Mouse (Mus musculus) gonadal fat pad, adult 2 months (tissue): ENCODE measurements at regions not wholly inside any gene's neighbourhood (a gene's known extent, or its start where the extent isn't known, plus 50 kb on each side); places are given as distances from the start of the nearest gene placed in this dataset.

Experiments used
- DNase-seq: peaks from one replicate; pipeline ENCODE4 v3.0.0-alpha.2; 2012; ENCODE audit warnings: low read depth

GRCm38 (mm10) chr3:53393945-53394344, 69.2 kb downstream of the Nhlrc3 start:
- no peak for DNase-seq

- DNase-seq: no peak
Observed at GRCm38 (mm10) chr3:53381704-53382581, 81.2 kb downstream of the Nhlrc3 start.

- DNase-seq: peak; percentile 12
Observed at GRCm38 (mm10) chr3:53379519-53380181, 83.5 kb downstream of the Nhlrc3 start.

GRCm38 (mm10) chr3:53376864-53377447, 86.2 kb downstream of the Nhlrc3 start:
- no peak for DNase-seq

GRCm38 (mm10) chr3:53372887-53373286, 90.2 kb downstream of the Nhlrc3 start:
- DNase-seq: no peak

GRCm38 (mm10) chr3:53371910-53372309, 91.2 kb downstream of the Nhlrc3 start:
- no peak for DNase-seq

GRCm38 (mm10) chr3:53361202-53361601, 101.9 kb downstream of the Nhlrc3 start:
- no peak for DNase-seq

GRCm38 (mm10) chr3:53353693-53354092, 109.4 kb downstream of the Nhlrc3 start:
- DNase-seq: no peak

GRCm38 (mm10) chr3:53353282-53353681, 109.8 kb downstream of the Nhlrc3 start:
- DNase-seq: no peak

- DNase-seq: no peak
Observed at GRCm38 (mm10) chr3:53343638-53344037, 119.5 kb downstream of the Nhlrc3 start.

GRCm38 (mm10) chr3:53341304-53342206, 121.6 kb downstream of the Nhlrc3 start:
- no peak for DNase-seq

GRCm38 (mm10) chr3:53338571-53338970, 124.6 kb downstream of the Nhlrc3 start:
- DNase-seq: no peak

- no peak for DNase-seq
Observed at GRCm38 (mm10) chr3:53334051-53334450, 129.1 kb downstream of the Nhlrc3 start.

- no peak for DNase-seq
Observed at GRCm38 (mm10) chr3:53329528-53329927, 133.6 kb downstream of the Nhlrc3 start.

- no peak for DNase-seq
Observed at GRCm38 (mm10) chr3:53327424-53327823, 135.7 kb downstream of the Nhlrc3 start.

- DNase-seq: no peak
Observed at GRCm38 (mm10) chr3:53326967-53327366, 136.2 kb downstream of the Nhlrc3 start.

GRCm38 (mm10) chr3:53325080-53325479, 138.1 kb downstream of the Nhlrc3 start:
- DNase-seq: no peak

GRCm38 (mm10) chr3:53324386-53324785, 138.7 kb downstream of the Nhlrc3 start:
- no peak for DNase-seq

GRCm38 (mm10) chr3:53315449-53315848, 147.7 kb downstream of the Nhlrc3 start:
- DNase-seq: no peak
